Mouse (Mus musculus): ENCODE results near the gene Amer1. TPM values are rescaled to one million over a fixed set of nuclear protein-coding genes. Genes with fewer than 3 reads are reported as not detected.

The Amer1 gene
- polyA plus RNA-seq, 1 experiment from 2014 or later, result 10.0 TPM

- no peaks in the 10 kb centered on the region for H3K36me3 ChIP-seq (ENCODE audit: control insufficient read depth, insufficient read depth, low read length)
- WGBS, result 82% methylated on average over 4 of the region's 4 CpGs
- no peak overlapping the region for H3K4me2 ChIP-seq (ENCODE audit: low read depth, severe bottlenecking)
- ATAC-seq (ENCODE audit: insufficient number of reproducible peaks, low FRiP score, low TSS enrichment, low read depth) (no peak), DNase-seq (ENCODE audit: low spot score) (no peak)
- H3K9ac ChIP-seq (ENCODE audit: low read length), result no peak overlapping the region
- no peaks in the 10 kb centered on the region for H3K27me3 ChIP-seq (ENCODE audit: control insufficient read depth, insufficient read depth, low read length)
- H3K27ac ChIP-seq (replicated peaks; ENCODE audit: low read depth, low read length), result no peak overlapping the region
- no peak overlapping the region for H3K4me3 ChIP-seq (ENCODE audit: low read depth, low read length)
- H3K4me1 ChIP-seq (ENCODE audit: control insufficient read depth, insufficient read depth, low read length), result no peaks in the 10 kb centered on the region
- no peaks in the 10 kb centered on the region for H3K9me3 ChIP-seq (ENCODE audit: control insufficient read depth, low read length)
Observed at GRCm38 (mm10) chrX:95438491-95438890, 6.2 kb downstream of the Amer1 start.

GRCm38 (mm10) chrX:95437236-95437635, 7.4 kb downstream of the Amer1 start:
- H3K9ac ChIP-seq (ENCODE audit: low read length), result no peak overlapping the region
- no peaks in the 10 kb centered on the region for H3K36me3 ChIP-seq (ENCODE audit: control insufficient read depth, insufficient read depth, low read length)
- no peaks in the 10 kb centered on the region for H3K9me3 ChIP-seq (ENCODE audit: control insufficient read depth, low read length)
- no peaks in the 10 kb centered on the region for H3K4me1 ChIP-seq (ENCODE audit: control insufficient read depth, insufficient read depth, low read length)
- no peak overlapping the region for H3K4me2 ChIP-seq (ENCODE audit: low read depth, severe bottlenecking)
- H3K4me3 ChIP-seq (ENCODE audit: low read depth, low read length), result no peak overlapping the region
- no peak for ATAC-seq (ENCODE audit: insufficient number of reproducible peaks, low FRiP score, low TSS enrichment, low read depth)
- H3K27me3 ChIP-seq (ENCODE audit: control insufficient read depth, insufficient read depth, low read length), result no peaks in the 10 kb centered on the region
- DNase-seq (ENCODE audit: low spot score), result no peak
- no peak overlapping the region for H3K27ac ChIP-seq (replicated peaks; ENCODE audit: low read depth, low read length)
- WGBS, result 88% methylated on average over 1 of the region's 1 CpGs

- Histone ChIP-seq H3K27me3 (ENCODE audit: control insufficient read depth, insufficient read depth, low read length) (no peaks in the 10 kb centered on the region), H3K9me3 (ENCODE audit: control insufficient read depth, low read length) (no peaks in the 10 kb centered on the region), H3K27ac (replicated peaks; ENCODE audit: low read depth, low read length) (no peak overlapping the region), H3K36me3 (ENCODE audit: control insufficient read depth, insufficient read depth, low read length) (no peaks in the 10 kb centered on the region), H3K4me3 (ENCODE audit: low read depth, low read length) (no peak overlapping the region), H3K4me2 (ENCODE audit: low read depth, severe bottlenecking) (no peak overlapping the region), H3K9ac (ENCODE audit: low read length) (no peak overlapping the region), H3K4me1 (ENCODE audit: control insufficient read depth, insufficient read depth, low read length) (no peaks in the 10 kb centered on the region)
- DNase-seq (ENCODE audit: low spot score), result no peak
- ATAC-seq (ENCODE audit: insufficient number of reproducible peaks, low FRiP score, low TSS enrichment, low read depth), result no peak
Observed at GRCm38 (mm10) chrX:95373101-95373500, 71.6 kb downstream of the Amer1 start.

Other genes with a start within 250 kb of the Amer1 start
- 10.2 and 11.3 TPM in 2 replicates for gene Arhgef9, start 248.0 kb downstream of the Amer1 start, polyA plus RNA-seq (2014; fragmentation: Nextera tagmentation; extraction: Ambion mirVana)
- not detected in 2 replicates for gene Asb12, start 113.1 kb upstream of the Amer1 start, polyA plus RNA-seq (2014; fragmentation: Nextera tagmentation; extraction: Ambion mirVana)
- gene Pfn5, start 113.2 kb upstream of the Amer1 start, polyA plus RNA-seq (2014; fragmentation: Nextera tagmentation; extraction: Ambion mirVana), result not detected in 2 replicates
- 36.6 and 38.2 TPM in 2 replicates for gene Zc4h2, start 213.6 kb upstream of the Amer1 start, polyA plus RNA-seq (2014; fragmentation: Nextera tagmentation; extraction: Ambion mirVana)

Data from limb, embryonic 11.5 days (tissue).